Mouse (Mus musculus) heart, postnatal 0 days (tissue): ENCODE measurements around the gene Sox21. TPM values are rescaled to one million over a fixed set of nuclear protein-coding genes. Genes with fewer than 3 reads are reported as not detected.

Experiments
- ATAC-seq: fragments of 200-750 bp; cut with Nextera tagmentation; 2 replicates; pipeline ENCODE4 v1.8.0; 2017; ENCODE audit warnings: low read depth, moderate number of reproducible peaks, moderate library complexity; ENCODE audit not compliant: insufficient read depth
- DNase-seq: peaks from one replicate; pipeline ENCODE4 v3.0.0-alpha.2; 2016; ENCODE audit warnings: low spot score
- H3K27ac ChIP-seq: fragments of 300-500 bp; sonication (generic); 2 replicates; pipeline ENCODE4 v1.5.1; 2014; ENCODE audit warnings: low read depth, mild to moderate bottlenecking
- H3K27me3 ChIP-seq: fragments of 300-500 bp; sonication (generic); 2 replicates; pipeline ENCODE4 v1.6.1; 2014; ENCODE audit warnings: low read length, mixed read lengths; ENCODE audit not compliant: control insufficient read depth, insufficient read depth
- H3K36me3 ChIP-seq: fragments of 300-500 bp; sonication (generic); replicated peaks from 2 replicates; pipeline ENCODE4 v1.6.1; 2014; ENCODE audit warnings: low read length, mixed read lengths; ENCODE audit not compliant: control insufficient read depth, insufficient read depth
- H3K4me1 ChIP-seq: fragments of 300-500 bp; sonication (generic); 2 replicates; pipeline ENCODE4 v1.6.1; 2014; ENCODE audit warnings: antibody characterized with exemption; ENCODE audit not compliant: control insufficient read depth, insufficient read depth
- H3K4me2 ChIP-seq: fragments of 300-500 bp; sonication (generic); 2 replicates; pipeline ENCODE4 v1.6.1; 2014; ENCODE audit warnings: low read depth, mild to moderate bottlenecking, low read length, moderate library complexity
- H3K4me3 ChIP-seq: fragments of 300-500 bp; sonication (generic); 2 replicates; pipeline ENCODE4 v1.5.1; 2014; ENCODE audit warnings: low read depth, low read length
- H3K9ac ChIP-seq: fragments of 300-500 bp; sonication (generic); replicated peaks from 2 replicates; pipeline ENCODE4 v1.6.1; 2014; ENCODE audit warnings: low read depth, low read length, mixed read lengths
- H3K9me3 ChIP-seq: fragments of 300-500 bp; sonication (generic); replicated peaks from 2 replicates; pipeline ENCODE4 v1.6.1; 2016; ENCODE audit warnings: low read length; ENCODE audit not compliant: control insufficient read depth
- CTCF ChIP-seq: IDR thresholded peaks from 2 replicates; pipeline ENCODE4 v1.5.1; 2016; ENCODE audit warnings: antibody characterized with exemption, control low read depth, low read depth
- EP300 ChIP-seq: IDR thresholded peaks from 2 replicates; pipeline ENCODE4 v1.6.1; 2016; ENCODE audit warnings: antibody characterized with exemption, low read depth
- WGBS: fragments of 180-500 bp; shearing (Covaris S2); extraction: QIAGEN DNeasy Blood & Tissue Kit; methylation state at CpG from one replicate; pipeline ENCODE4 v1.1.7; 2014; 5-methylcytosine and 5-hydroxymethylcytosine counted together
- polyA plus RNA-seq: library from polyadenylated mRNA; unstranded; fragments of >200 nt; fragmentation: Nextera tagmentation; extraction: Ambion mirVana; gene quantifications from 2 replicates; pipeline ENCODE4 v1.2.1, GENCODE M21; 2015
- total RNA-seq: library from RNA; depleted of rRNA; stranded (reverse); fragments of >200 nt; gene quantifications from 2 replicates; pipeline ENCODE4 v1.2.3, GENCODE M21; 2014; ENCODE audit warnings: low replicate concordance

Sox21 gene
- total and polyA plus RNA-seq, 2 experiments from 2014 or later: not detected

DNA sequence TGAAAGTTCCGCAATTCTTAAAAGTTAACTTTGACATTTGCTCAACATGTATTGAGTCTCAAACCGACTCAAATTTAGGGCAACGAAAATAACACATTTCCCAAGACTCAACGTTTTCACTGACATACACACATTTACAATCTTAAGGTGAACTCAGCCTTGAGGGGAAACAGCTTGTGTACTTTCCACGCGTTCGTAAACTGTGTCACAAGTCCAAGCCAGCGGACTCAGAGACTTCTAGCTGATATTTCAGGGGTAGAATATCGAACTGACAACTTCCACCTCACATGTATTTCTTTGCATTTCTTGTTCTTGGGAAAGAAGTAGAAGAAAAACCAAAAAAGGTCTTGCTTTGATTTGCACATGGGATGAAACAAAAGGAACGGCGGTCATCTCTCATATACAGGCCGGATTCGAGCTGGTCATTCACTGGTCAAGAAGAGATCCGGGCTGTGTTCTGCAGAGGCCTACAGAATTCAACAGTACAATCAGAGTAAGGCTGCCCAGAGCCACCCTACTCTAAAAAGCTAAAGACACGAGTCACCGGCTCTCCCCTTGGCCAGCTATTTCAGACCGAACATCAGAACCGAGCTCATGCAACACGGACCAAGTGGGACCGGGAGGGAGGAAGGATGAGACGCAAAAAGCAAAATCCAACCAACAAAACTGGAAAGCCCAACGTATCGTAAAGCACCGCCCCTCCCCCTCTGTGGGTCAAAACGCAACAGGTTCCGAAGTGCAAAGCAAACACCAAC, 2.9 kb downstream of the Sox21 start:
- Histone ChIP-seq H3K9me3 (no peaks in the 10 kb centered on the region), H3K36me3 (no peaks in the 10 kb centered on the region), H3K27me3 (peaks cover 95% of the 10 kb centered on the region), H3K4me1 (peaks cover 12% of the 10 kb centered on the region), H3K4me3 (0 out of 2 replicates have a peak overlapping the region, but pooled peaks have one; percentile 59), H3K9ac (no peak overlapping the region), H3K27ac (no peak overlapping the region), H3K4me2 (no peak overlapping the region; the same call in 1 of the 2 replicates)
- no peak for DNase-seq
- ATAC-seq: no peak
- 6% methylated on average over 26 of the region's 26 CpGs for WGBS
- TF ChIP-seq CTCF (no peak), EP300 (no peak)

DNA sequence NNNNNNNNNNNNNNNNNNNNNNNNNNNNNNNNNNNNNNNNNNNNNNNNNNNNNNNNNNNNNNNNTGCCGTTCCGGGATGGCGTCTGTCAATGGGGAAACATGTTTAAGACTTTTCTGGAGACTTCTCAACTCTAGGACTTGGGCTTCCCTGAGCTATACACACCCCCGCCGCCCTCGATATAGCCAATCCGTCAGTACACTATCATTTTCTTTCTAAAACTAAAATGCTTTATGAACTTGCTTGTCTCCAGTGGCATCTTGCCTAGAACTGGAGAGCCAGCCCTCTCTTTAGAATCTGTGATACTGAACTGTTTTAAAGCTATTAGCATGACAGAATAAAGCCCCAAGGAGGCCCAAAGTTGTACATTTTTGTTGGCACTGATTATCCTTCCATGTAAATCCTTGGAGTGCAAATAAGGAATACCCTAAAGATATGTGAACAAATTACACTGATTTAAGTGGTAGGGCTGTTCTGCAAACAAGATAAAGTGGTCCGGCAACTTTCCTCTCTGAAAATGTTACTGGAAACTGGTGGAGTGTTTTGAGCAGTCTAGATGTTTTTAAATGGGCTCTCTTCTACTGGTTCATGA, 4.4 kb downstream of the Sox21 start:
- no peaks in the 10 kb centered on the region for H3K36me3 ChIP-seq
- 3% methylated on average over 8 of the region's 8 CpGs for WGBS
- no peak overlapping the region for H3K4me3 ChIP-seq
- H3K27ac ChIP-seq: no peak overlapping the region
- peaks cover 12% of the 10 kb centered on the region for H3K4me1 ChIP-seq
- no peak overlapping the region for H3K9ac ChIP-seq
- no peak for ATAC-seq
- no peak overlapping the region for H3K4me2 ChIP-seq
- TF ChIP-seq EP300 (no peak), CTCF (no peak)
- peaks cover 98% of the 10 kb centered on the region for H3K27me3 ChIP-seq
- H3K9me3 ChIP-seq: no peaks in the 10 kb centered on the region
- no peak for DNase-seq

DNA sequence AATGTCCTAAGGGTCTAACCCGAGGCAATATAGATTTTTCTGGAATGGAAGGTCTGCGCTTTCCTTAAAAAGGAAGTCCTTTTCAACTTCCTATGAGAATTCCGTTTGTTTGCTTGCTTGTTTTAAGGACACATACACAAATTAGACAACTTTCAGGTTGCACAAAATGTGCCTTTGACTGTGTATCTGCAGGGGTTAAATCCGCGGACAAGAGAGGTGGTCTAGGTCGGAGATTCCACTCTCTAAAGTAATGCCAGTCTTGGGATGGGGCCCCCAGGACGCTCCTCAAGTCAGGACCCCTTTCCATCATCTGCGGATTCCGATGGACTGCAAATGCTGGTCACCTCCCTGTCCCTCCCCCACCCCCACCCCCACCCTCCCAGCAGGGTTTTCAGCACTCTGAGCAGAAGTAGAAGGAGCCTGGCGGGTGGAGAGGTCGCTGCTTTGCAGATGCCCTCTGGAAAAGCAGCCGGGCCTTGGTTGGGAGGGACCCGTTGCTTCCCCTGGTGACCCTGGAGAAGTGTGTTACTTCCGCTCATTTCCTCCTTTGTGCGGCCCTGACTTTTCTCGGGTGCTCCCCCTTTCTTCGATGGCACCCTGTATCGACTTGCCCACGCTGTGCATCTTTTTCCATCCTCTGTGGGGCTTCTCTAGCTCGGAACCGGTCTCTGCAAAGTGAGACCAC, 10.2 kb downstream of the Sox21 start:
- no peak overlapping the region; the same call in 1 of the 2 replicates for H3K4me2 ChIP-seq
- 3% methylated on average over 21 of the region's 21 CpGs for WGBS
- DNase-seq (no peak), ATAC-seq (no peak)
- peaks cover 95% of the 10 kb centered on the region for H3K27me3 ChIP-seq
- H3K27ac ChIP-seq: no peak overlapping the region
- H3K36me3 ChIP-seq: no peaks in the 10 kb centered on the region
- H3K4me1 ChIP-seq: no peaks in the 10 kb centered on the region
- H3K9me3 ChIP-seq: no peaks in the 10 kb centered on the region
- TF ChIP-seq EP300 (no peak), CTCF (no peak)
- H3K4me3 ChIP-seq: peak overlapping the region; percentile 30; the same call in 1 of the 2 replicates
- no peak overlapping the region for H3K9ac ChIP-seq

DNA sequence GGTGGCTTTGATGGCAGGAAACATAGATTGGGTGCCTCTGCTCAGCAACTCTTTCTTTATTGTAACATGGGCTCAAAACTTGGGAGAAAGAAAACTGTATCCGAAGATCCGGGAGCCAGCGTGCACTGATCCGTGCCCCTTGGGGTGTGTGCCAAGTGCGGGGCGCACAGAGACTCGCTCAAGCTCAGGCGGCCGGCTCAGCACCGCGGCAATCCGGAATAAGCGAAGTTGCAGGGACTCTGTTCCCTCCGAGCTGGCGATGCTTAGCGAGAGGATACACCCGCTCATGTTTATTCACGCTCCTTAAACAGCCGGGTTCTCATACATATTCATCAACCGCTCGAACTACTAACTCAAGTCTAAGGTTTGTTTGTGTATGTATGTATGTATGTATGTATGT, 10.9 kb downstream of the Sox21 start:
- H3K27me3 ChIP-seq: peaks cover 88% of the 10 kb centered on the region
- H3K9me3 ChIP-seq: no peaks in the 10 kb centered on the region
- DNase-seq (no peak), ATAC-seq (no peak)
- H3K36me3 ChIP-seq: no peaks in the 10 kb centered on the region
- no peak overlapping the region for H3K27ac ChIP-seq
- peak overlapping the region; percentile 30 for H3K4me2 ChIP-seq
- H3K4me3 ChIP-seq: peak overlapping the region; percentile 30
- WGBS: 1% methylated on average over 21 of the region's 21 CpGs
- H3K9ac ChIP-seq: no peak overlapping the region
- TF ChIP-seq CTCF: no peak
- no peak for TF ChIP-seq EP300
- H3K4me1 ChIP-seq: no peaks in the 10 kb centered on the region

DNA sequence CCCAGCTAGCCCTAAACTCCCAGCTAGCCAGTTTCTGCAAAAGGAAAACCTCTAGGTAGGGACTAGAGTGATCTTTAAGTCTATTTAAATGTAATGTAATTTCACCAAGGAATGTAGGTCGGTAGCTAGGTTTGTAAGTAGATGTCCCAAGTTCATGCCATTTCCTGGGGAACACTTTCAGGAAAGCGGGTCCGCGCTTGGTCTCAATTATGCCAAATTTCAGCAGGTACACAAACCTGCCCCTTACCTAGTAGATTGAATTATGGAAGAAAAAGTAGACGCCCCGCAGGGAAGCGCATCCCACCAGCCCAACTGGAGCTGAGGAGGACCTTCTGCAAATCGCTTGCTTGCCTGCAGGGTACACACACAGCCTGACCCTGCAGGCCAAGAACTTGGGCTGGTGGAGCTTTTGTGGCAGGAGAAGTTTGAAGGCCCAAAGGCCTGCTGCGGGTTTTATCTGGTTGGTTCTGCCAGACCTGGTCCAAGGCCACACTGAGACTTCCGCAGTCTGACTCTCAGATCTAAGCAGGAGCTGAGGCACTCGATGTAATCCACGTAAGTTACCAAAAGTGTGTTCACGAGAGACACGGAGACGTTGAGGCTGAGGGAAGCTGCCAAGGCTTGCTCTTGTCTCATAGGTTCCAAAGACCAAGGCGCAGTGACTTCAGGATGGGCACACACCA, 11.6 kb downstream of the Sox21 start:
- H3K4me2 ChIP-seq: no peak overlapping the region
- no peak overlapping the region for H3K9ac ChIP-seq
- WGBS: 17% methylated on average over 16 of the region's 16 CpGs
- H3K9me3 ChIP-seq: no peaks in the 10 kb centered on the region
- no peaks in the 10 kb centered on the region for H3K36me3 ChIP-seq
- no peak for TF ChIP-seq EP300
- no peak for TF ChIP-seq CTCF
- H3K4me3 ChIP-seq: no peak overlapping the region
- H3K27ac ChIP-seq: no peak overlapping the region
- peaks cover 82% of the 10 kb centered on the region for H3K27me3 ChIP-seq
- DNase-seq (no peak), ATAC-seq (no peak)
- no peaks in the 10 kb centered on the region for H3K4me1 ChIP-seq
